Mouse (Mus musculus) neutrophil, adult 5-6 weeks (primary cell): ENCODE data around the gene Fkbp10. TPM values are rescaled to one million over a fixed set of nuclear protein-coding genes. Genes with fewer than 3 reads are reported as not detected.

Experiments used
- ATAC-seq: fragments of 151-379, 151-347 bp; 2 replicates; pipeline ENCODE4 v1.8.0; 2017; ENCODE audit warnings: mild to moderate bottlenecking, moderate TSS enrichment; ENCODE audit not compliant: insufficient number of reproducible peaks, poor library complexity, low FRiP score, severe bottlenecking; ENCODE audit errors: extremely low read depth
- total RNA-seq: library from RNA; stranded (forward); fragments of 200-1000 nt; gene quantifications from 2 replicates; pipeline ENCODE4 v1.2.3, GENCODE M21; 2017

The Fkbp10 gene
- total RNA-seq, 1 experiment from 2014 or later, result not detected

GRCm38 (mm10) chr11:100442625-100443024 is 27.1 kb downstream of the Fkbp10 start:
- no peak for ATAC-seq

- ATAC-seq, result no peak
Measured at GRCm38 (mm10) chr11:100457247-100457646, 41.8 kb downstream of the Fkbp10 start.

GRCm38 (mm10) chr11:100457711-100458110 is 42.2 kb downstream of the Fkbp10 start:
- no peak for ATAC-seq

GRCm38 (mm10) chr11:100462699-100463098 is 47.2 kb downstream of the Fkbp10 start:
- no peak for ATAC-seq

- no peak for ATAC-seq
Measured at GRCm38 (mm10) chr11:100465229-100465792, 49.8 kb downstream of the Fkbp10 start.

- ATAC-seq, result no peak
Measured at GRCm38 (mm10) chr11:100465833-100466232, 50.3 kb downstream of the Fkbp10 start.

GRCm38 (mm10) chr11:100471352-100472196 is 56.1 kb downstream of the Fkbp10 start:
- ATAC-seq, result no peak

GRCm38 (mm10) chr11:100472197-100472934 is 56.9 kb downstream of the Fkbp10 start, which contains the start of gene Klhl11:
TSS of gene Klhl11 (minus strand) at chr11:100472741.
- peak; percentile 94 for ATAC-seq

- ATAC-seq, result no peak
Measured at GRCm38 (mm10) chr11:100472935-100473295, 57.4 kb downstream of the Fkbp10 start.

Other genes with a start within 250 kb of the Fkbp10 start
- gene Krt9, start 222.5 kb upstream of the Fkbp10 start, total RNA-seq, result not detected in 2 replicates
- not detected in 2 replicates for gene Krt14, start 208.1 kb upstream of the Fkbp10 start, total RNA-seq
- 0.25 TPM in 1 of 2 replicates, not detected in the other for gene Krt16, start 166.8 kb upstream of the Fkbp10 start, total RNA-seq
- gene Krt17, start 154.7 kb upstream of the Fkbp10 start, total RNA-seq, result not detected in 2 replicates
- gene Krt42, start 145.8 kb upstream of the Fkbp10 start, total RNA-seq, result not detected in 2 replicates
- gene Eif1, start 95.8 kb upstream of the Fkbp10 start, total RNA-seq, result 734 and 752 TPM in 2 replicates
- gene Gast, start 81.3 kb upstream of the Fkbp10 start, total RNA-seq, result not detected in 2 replicates
- 0.70 and 0.74 TPM in 2 replicates for gene Hap1, start 59.6 kb upstream of the Fkbp10 start, total RNA-seq
- gene Jup, start 17.9 kb upstream of the Fkbp10 start, total RNA-seq, result 2.0 and 3.0 TPM in 2 replicates
- not detected in 2 replicates for gene P3h4, start 861 bp upstream of the Fkbp10 start, total RNA-seq
- 20.9 and 30.9 TPM in 2 replicates for gene Nt5c3b, start 26.1 kb downstream of the Fkbp10 start, total RNA-seq
- 1.0 TPM in 1 of 2 replicates, not detected in the other for gene Klhl10, start 26.2 kb downstream of the Fkbp10 start, total RNA-seq
- 16.7 and 21.9 TPM in 2 replicates for gene Klhl11, start 57.0 kb downstream of the Fkbp10 start, total RNA-seq
- gene Acly, start 112.3 kb downstream of the Fkbp10 start, total RNA-seq, result 86.6 and 88.5 TPM in 2 replicates
- gene Ttc25, start 129.9 kb downstream of the Fkbp10 start, total RNA-seq, result 1.0 and 1.1 TPM in 2 replicates
- 87.3 and 99.3 TPM in 2 replicates for gene Cnp, start 159.2 kb downstream of the Fkbp10 start, total RNA-seq
- gene Nkiras2, start 203.5 kb downstream of the Fkbp10 start, total RNA-seq, result 18.3 and 22.9 TPM in 2 replicates
- 520 and 539 TPM in 2 replicates for gene Dnajc7, start 204.5 kb downstream of the Fkbp10 start, total RNA-seq